Mouse (Mus musculus): ENCODE measurements at regions not wholly inside any gene's neighbourhood (a gene's known extent, or its start where the extent isn't known, plus 50 kb on each side); places are given as distances from the start of the nearest gene placed in this dataset.

DNA sequence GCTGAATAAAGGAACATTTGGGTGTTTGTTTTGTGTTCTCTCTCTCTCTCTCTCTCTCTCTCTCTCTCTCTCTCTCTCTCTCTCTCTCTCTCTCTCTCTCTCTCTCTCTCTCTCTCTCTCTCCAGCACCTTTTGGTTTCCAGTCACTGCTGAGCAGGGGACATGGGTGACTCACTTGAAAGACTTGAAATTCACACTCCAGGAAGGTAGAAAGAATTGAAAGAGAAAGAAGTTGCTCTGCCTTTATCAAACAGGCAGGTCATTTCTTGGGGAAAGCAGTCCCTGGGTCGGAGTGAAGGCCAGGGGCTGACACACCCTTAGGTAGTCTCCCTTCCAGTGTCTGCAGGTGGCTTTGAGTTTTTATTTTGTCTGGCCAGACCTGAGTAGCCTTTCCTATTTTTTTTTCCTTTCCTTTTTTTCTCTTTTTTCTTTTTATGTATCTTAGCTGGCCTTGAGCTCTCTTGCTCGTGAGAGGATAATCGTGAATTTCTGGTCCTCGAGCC lies 281.3 kb downstream of the Klf5 start:
- TF ChIP-seq POLR2A (IDR thresholded peaks at IDR 0.05; ENCODE audit: extremely low read depth, insufficient read depth, low read length) (no peak), CTCF (IDR thresholded peaks at IDR 0.05; ENCODE audit: extremely low read depth, insufficient read depth, low read length) (no peak)
